Mouse (Mus musculus) stomach, embryonic 15.5 days (tissue): ENCODE measurements around the gene Calm5. TPM values are rescaled to one million over a fixed set of nuclear protein-coding genes. Genes with fewer than 3 reads are reported as not detected.
A peak's percentile ranks its signal among the peaks of the same experiment; 100 is the strongest.
"Not testable (repeated sequence)": the region's sequence is repeated elsewhere in the genome, so short reads cannot be mapped to it uniquely, and the experiment has no call there.

Experiments
- ATAC-seq: fragments of 200-750 bp; cut with Nextera tagmentation; 2 replicates; pipeline ENCODE4 v1.8.0; 2017; ENCODE audit warnings: low read depth, moderate number of reproducible peaks, moderate TSS enrichment; ENCODE audit not compliant: insufficient read depth, low FRiP score
- H3K27ac ChIP-seq: fragments of 300-500 bp; sonication (generic); 2 replicates; pipeline ENCODE4 v1.5.1; 2015; ENCODE audit warnings: mild to moderate bottlenecking, inconsistent platforms
- H3K27me3 ChIP-seq: fragments of 300-500 bp; sonication (generic); replicated peaks from 2 replicates; pipeline ENCODE4 v1.6.1; 2015; ENCODE audit warnings: inconsistent platforms
- H3K36me3 ChIP-seq: fragments of 300-500 bp; sonication (generic); 2 replicates; pipeline ENCODE4 v1.6.1; 2015; ENCODE audit warnings: inconsistent platforms
- H3K4me1 ChIP-seq: fragments of 300-500 bp; sonication (generic); 2 replicates; pipeline ENCODE4 v1.6.1; 2015; ENCODE audit warnings: inconsistent platforms
- H3K4me2 ChIP-seq: fragments of 300-500 bp; sonication (generic); 2 replicates; pipeline ENCODE4 v1.6.1; 2015; ENCODE audit warnings: mild to moderate bottlenecking, inconsistent platforms
- H3K4me3 ChIP-seq: fragments of 300-500 bp; sonication (generic); replicated peaks from 2 replicates; pipeline ENCODE4 v1.5.1; 2015; ENCODE audit warnings: inconsistent platforms
- H3K9ac ChIP-seq: fragments of 300-500 bp; sonication (generic); 2 replicates; pipeline ENCODE4 v1.6.1; 2015; ENCODE audit warnings: inconsistent platforms
- H3K9me3 ChIP-seq: fragments of 300-500 bp; sonication (generic); 2 replicates; pipeline ENCODE4 v1.6.1; 2016; ENCODE audit warnings: inconsistent platforms
- WGBS: fragments of 180-500 bp; shearing (Covaris S2); methylation state at CpG from one replicate; pipeline ENCODE4 v1.1.7; 2015; 5-methylcytosine and 5-hydroxymethylcytosine counted together
- polyA plus RNA-seq: library from polyadenylated mRNA; unstranded; fragments of >200 nt; fragmentation: Nextera tagmentation; extraction: Ambion mirVana; gene quantifications from 2 replicates; pipeline ENCODE4 v1.2.1, GENCODE M21; 2015

The Calm5 gene
- polyA plus RNA-seq, 1 experiment from 2014 or later: not detected

- not testable (repeated sequence) for H3K27me3 ChIP-seq, H3K36me3 ChIP-seq, H3K4me2 ChIP-seq, H3K9me3 ChIP-seq, H3K4me3 ChIP-seq, ATAC-seq, H3K27ac ChIP-seq, H3K4me1 ChIP-seq, H3K9ac ChIP-seq
Measured at GRCm38 (mm10) chr13:3833644-3834043, 20.3 kb upstream of the Calm5 start.

GRCm38 (mm10) chr13:3837312-3837807 lies 16.6 kb upstream of the Calm5 start, which contains the start of gene Calm4:
Gene Calm4 (plus strand): TSS chr13:3837757.
- H3K27me3 ChIP-seq, H3K9ac ChIP-seq, H3K9me3 ChIP-seq, H3K27ac ChIP-seq, H3K4me3 ChIP-seq, H3K4me2 ChIP-seq, H3K4me1 ChIP-seq, ATAC-seq, H3K36me3 ChIP-seq: not testable (repeated sequence)

- H3K9ac ChIP-seq, H3K27me3 ChIP-seq, H3K36me3 ChIP-seq, H3K4me1 ChIP-seq, H3K27ac ChIP-seq, H3K4me2 ChIP-seq, H3K4me3 ChIP-seq, H3K9me3 ChIP-seq, ATAC-seq: not testable (repeated sequence)
Measured at GRCm38 (mm10) chr13:3840662-3841061, 13.3 kb upstream of the Calm5 start.

GRCm38 (mm10) chr13:3850330-3850729 lies 3.6 kb upstream of the Calm5 start:
- Histone ChIP-seq H3K9ac (no peak overlapping the region), H3K27me3 (no peaks in the 10 kb centered on the region), H3K36me3 (no peaks in the 10 kb centered on the region), H3K9me3 (no peaks in the 10 kb centered on the region), H3K4me1 (no peaks in the 10 kb centered on the region), H3K4me2 (no peak overlapping the region), H3K4me3 (no peak overlapping the region), H3K27ac (no peak overlapping the region)
- 74% methylated on average over 1 of the region's 1 CpGs for WGBS
- no peak for ATAC-seq

- WGBS: 79% methylated on average over 2 of the region's 2 CpGs
- no peak overlapping the region for H3K9ac ChIP-seq
- H3K4me2 ChIP-seq: no peak overlapping the region
- no peaks in the 10 kb centered on the region for H3K9me3 ChIP-seq
- no peaks in the 10 kb centered on the region for H3K36me3 ChIP-seq
- no peak overlapping the region for H3K4me3 ChIP-seq
- H3K4me1 ChIP-seq: no peaks in the 10 kb centered on the region
- H3K27me3 ChIP-seq: no peaks in the 10 kb centered on the region
- ATAC-seq: no peak
- H3K27ac ChIP-seq: no peak overlapping the region
Measured at GRCm38 (mm10) chr13:3854856-3855255, 883 bp downstream of the Calm5 start.

GRCm38 (mm10) chr13:3856252-3856651 lies 2.3 kb downstream of the Calm5 start:
- no peak overlapping the region for H3K9ac ChIP-seq
- no peaks in the 10 kb centered on the region for H3K36me3 ChIP-seq
- H3K27me3 ChIP-seq: no peaks in the 10 kb centered on the region
- H3K9me3 ChIP-seq: no peaks in the 10 kb centered on the region
- ATAC-seq: no peak
- H3K4me3 ChIP-seq: no peak overlapping the region
- no peaks in the 10 kb centered on the region for H3K4me1 ChIP-seq
- H3K4me2 ChIP-seq: no peak overlapping the region
- H3K27ac ChIP-seq: no peak overlapping the region
- WGBS: 72% methylated on average over 1 of the region's 1 CpGs

- Histone ChIP-seq H3K4me2 (no peak overlapping the region), H3K27me3 (no peaks in the 10 kb centered on the region), H3K4me1 (peaks cover 6% of the 10 kb centered on the region; the same call in 1 of the 2 replicates), H3K9me3 (no peaks in the 10 kb centered on the region), H3K9ac (no peak overlapping the region), H3K4me3 (no peak overlapping the region), H3K27ac (no peak overlapping the region), H3K36me3 (no peaks in the 10 kb centered on the region)
- ATAC-seq: no peak; the same call in 1 of the 2 replicates
- 79% methylated on average over 8 of the region's 8 CpGs for WGBS
Measured at GRCm38 (mm10) chr13:3861251-3861650, 7.3 kb downstream of the Calm5 start.

- Histone ChIP-seq H3K9ac (no peak overlapping the region), H3K9me3 (no peaks in the 10 kb centered on the region), H3K27me3 (no peaks in the 10 kb centered on the region), H3K4me1 (peaks cover 6% of the 10 kb centered on the region; the same call in 1 of the 2 replicates), H3K4me3 (no peak overlapping the region), H3K27ac (no peak overlapping the region), H3K36me3 (no peaks in the 10 kb centered on the region), H3K4me2 (no peak overlapping the region)
- 67% methylated on average over 3 of the region's 3 CpGs for WGBS
- ATAC-seq: no peak
Measured at GRCm38 (mm10) chr13:3862325-3862724, 8.4 kb downstream of the Calm5 start.

- H3K9ac ChIP-seq: no peak overlapping the region
- WGBS: 78% methylated on average over 10 of the region's 10 CpGs
- no peak overlapping the region for H3K27ac ChIP-seq
- H3K4me1 ChIP-seq: peaks cover 6% of the 10 kb centered on the region; the same call in 1 of the 2 replicates
- H3K9me3 ChIP-seq: no peaks in the 10 kb centered on the region
- no peaks in the 10 kb centered on the region for H3K36me3 ChIP-seq
- H3K4me2 ChIP-seq: no peak overlapping the region
- ATAC-seq: peak; percentile 68
- no peak overlapping the region for H3K4me3 ChIP-seq
- no peaks in the 10 kb centered on the region for H3K27me3 ChIP-seq
Measured at GRCm38 (mm10) chr13:3862922-3863580, 9.1 kb downstream of the Calm5 start.

GRCm38 (mm10) chr13:3865648-3866354 lies 11.8 kb downstream of the Calm5 start:
- Histone ChIP-seq H3K27ac (peak overlapping the region; percentile 32; the same call in 1 of the 2 replicates), H3K9me3 (no peaks in the 10 kb centered on the region), H3K4me1 (peaks cover 6% of the 10 kb centered on the region; the same call in 1 of the 2 replicates), H3K4me2 (no peak overlapping the region), H3K27me3 (no peaks in the 10 kb centered on the region), H3K9ac (no peak overlapping the region), H3K36me3 (no peaks in the 10 kb centered on the region), H3K4me3 (no peak overlapping the region)
- WGBS: 67% methylated on average over 14 of the region's 14 CpGs
- ATAC-seq: peak; percentile 24

- Histone ChIP-seq H3K9me3 (no peaks in the 10 kb centered on the region), H3K27ac (peak overlapping the region; percentile 32; the same call in 1 of the 2 replicates), H3K4me1 (peaks cover 6% of the 10 kb centered on the region; the same call in 1 of the 2 replicates), H3K36me3 (no peaks in the 10 kb centered on the region), H3K9ac (no peak overlapping the region), H3K27me3 (no peaks in the 10 kb centered on the region), H3K4me2 (no peak overlapping the region), H3K4me3 (no peak overlapping the region)
- peak; percentile 58 for ATAC-seq
- 73% methylated on average over 8 of the region's 8 CpGs for WGBS
Measured at GRCm38 (mm10) chr13:3866355-3867052, 12.5 kb downstream of the Calm5 start.

- Histone ChIP-seq H3K4me3 (no peak overlapping the region), H3K4me2 (no peak overlapping the region), H3K4me1 (peaks cover 6% of the 10 kb centered on the region; the same call in 1 of the 2 replicates), H3K27ac (0 out of 2 replicates have a peak overlapping the region, but pooled peaks have one; percentile 21), H3K9ac (no peak overlapping the region), H3K27me3 (no peaks in the 10 kb centered on the region), H3K9me3 (no peaks in the 10 kb centered on the region), H3K36me3 (no peaks in the 10 kb centered on the region)
- ATAC-seq: peak; percentile 89
- 74% methylated on average over 6 of the region's 6 CpGs for WGBS
Measured at GRCm38 (mm10) chr13:3867158-3867557, 13.2 kb downstream of the Calm5 start.
